Mouse (Mus musculus): ENCODE results near the gene Rhbdl2. TPM values are rescaled to one million over a fixed set of nuclear protein-coding genes. Genes with fewer than 3 reads are reported as not detected.

Gene Rhbdl2
- total RNA-seq (2021) = not detected
- long read RNA-seq, experiment 1 = 0 reads
- long read RNA-seq, experiment 2 = 0 reads

- peak; percentile 47 for DNase-seq (ENCODE audit: low spot score)
These were observed at the start of gene Rhbdl2 for GRCm38 (mm10) chr4:123787191-123787985. Gene Rhbdl2, plus strand, starts transcription at chr4:123787874.

GRCm38 (mm10) chr4:123738708-123739107 lies 49.0 kb upstream of the Rhbdl2 start:
- no peak for DNase-seq (ENCODE audit: low spot score)

- no peak for DNase-seq (ENCODE audit: low spot score)
These were observed 44.8 kb upstream of the Rhbdl2 start for GRCm38 (mm10) chr4:123742891-123743290.

- DNase-seq (ENCODE audit: low spot score) = no peak
These were observed 42.4 kb upstream of the Rhbdl2 start for GRCm38 (mm10) chr4:123745221-123745775.

GRCm38 (mm10) chr4:123748726-123749415 lies 38.8 kb upstream of the Rhbdl2 start:
- no peak for DNase-seq (ENCODE audit: low spot score)

- no peak for DNase-seq (ENCODE audit: low spot score)
These were observed 38.1 kb upstream of the Rhbdl2 start for GRCm38 (mm10) chr4:123749484-123750130.

GRCm38 (mm10) chr4:123750152-123750651 lies 37.5 kb upstream of the Rhbdl2 start, which contains the start of gene Akirin1:
Gene Akirin1, minus strand, starts transcription at chr4:123750345.
- DNase-seq (ENCODE audit: low spot score) = peak; percentile 97

- DNase-seq (ENCODE audit: low spot score) = peak; percentile 30
These were observed 36.9 kb upstream of the Rhbdl2 start for GRCm38 (mm10) chr4:123750707-123751312.

GRCm38 (mm10) chr4:123758306-123758705 lies 29.4 kb upstream of the Rhbdl2 start:
- no peak for DNase-seq (ENCODE audit: low spot score)

GRCm38 (mm10) chr4:123765071-123765470 lies 22.6 kb upstream of the Rhbdl2 start:
- no peak for DNase-seq (ENCODE audit: low spot score)

GRCm38 (mm10) chr4:123767807-123768206 lies 19.9 kb upstream of the Rhbdl2 start:
- no peak for DNase-seq (ENCODE audit: low spot score)

GRCm38 (mm10) chr4:123768234-123768633 lies 19.4 kb upstream of the Rhbdl2 start:
- DNase-seq (ENCODE audit: low spot score) = no peak

GRCm38 (mm10) chr4:123792666-123793065 lies 5.0 kb downstream of the Rhbdl2 start:
- DNase-seq (ENCODE audit: low spot score) = no peak

- DNase-seq (ENCODE audit: low spot score) = no peak
These were observed 5.5 kb downstream of the Rhbdl2 start for GRCm38 (mm10) chr4:123793136-123793535.

GRCm38 (mm10) chr4:123795057-123795456 lies 7.4 kb downstream of the Rhbdl2 start:
- no peak for DNase-seq (ENCODE audit: low spot score)

GRCm38 (mm10) chr4:123797403-123797802 lies 9.7 kb downstream of the Rhbdl2 start:
- no peak for DNase-seq (ENCODE audit: low spot score)

GRCm38 (mm10) chr4:123797856-123798255 lies 10.2 kb downstream of the Rhbdl2 start:
- DNase-seq (ENCODE audit: low spot score) = no peak

- DNase-seq (ENCODE audit: low spot score) = no peak
These were observed 16.0 kb downstream of the Rhbdl2 start for GRCm38 (mm10) chr4:123803642-123804041.

GRCm38 (mm10) chr4:123808304-123808703 lies 20.6 kb downstream of the Rhbdl2 start:
- DNase-seq (ENCODE audit: low spot score) = no peak

- DNase-seq (ENCODE audit: low spot score) = no peak
These were observed 23.0 kb downstream of the Rhbdl2 start for GRCm38 (mm10) chr4:123810475-123811295.
